Mouse (Mus musculus) regulatory T cell (primary cell): ENCODE measurements around the gene Neurog1.

Experiments
- in situ Hi-C: fragments of 300-600 bp; cut with MboI, MseI; formaldehyde crosslinking; loops from one replicate; pipeline ENCODE4 v1.15.1; 2025; ENCODE audit warnings: high pct_unique_total_duplicates

The Neurog1 gene

DNA sequence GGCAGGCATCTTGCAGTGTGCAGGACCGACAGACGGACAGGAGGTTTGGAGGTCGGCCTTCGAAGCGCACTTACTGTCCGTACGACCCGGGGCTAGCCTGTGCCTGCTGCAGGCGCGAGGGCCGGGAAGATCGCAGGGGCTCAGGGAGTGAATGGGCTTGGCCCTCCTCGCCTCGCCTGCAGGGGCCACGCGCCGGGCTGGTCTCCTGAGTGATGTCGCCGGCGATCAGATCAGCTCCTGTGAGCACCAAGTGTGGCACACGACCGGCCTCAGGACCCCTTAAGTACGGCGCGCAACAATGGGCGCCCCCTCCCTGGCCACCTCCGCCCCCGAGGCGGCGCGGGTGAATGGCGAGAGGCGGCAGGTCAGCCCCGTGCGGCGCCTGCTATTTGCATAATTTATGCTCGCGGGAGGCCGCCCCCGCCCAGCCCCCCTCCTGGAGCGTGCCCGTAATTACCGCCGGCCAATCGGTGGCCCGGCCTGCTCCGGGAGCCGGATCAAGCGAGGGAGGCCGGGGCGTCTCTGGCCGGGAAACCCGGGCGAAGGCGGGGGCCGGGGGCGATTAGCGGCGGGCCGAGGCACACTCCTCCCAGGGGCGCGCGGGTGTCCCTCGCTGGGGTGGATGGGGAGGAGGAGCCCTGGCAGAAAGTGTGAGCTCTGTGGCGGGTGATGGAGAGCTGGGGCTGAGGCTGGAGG is at the start of gene Neurog1:
Gene Neurog1 (minus strand): TSS at position 240 of the 696 bp plus-strand sequence.
- in situ Hi-C loops, result no loop called here

DNA sequence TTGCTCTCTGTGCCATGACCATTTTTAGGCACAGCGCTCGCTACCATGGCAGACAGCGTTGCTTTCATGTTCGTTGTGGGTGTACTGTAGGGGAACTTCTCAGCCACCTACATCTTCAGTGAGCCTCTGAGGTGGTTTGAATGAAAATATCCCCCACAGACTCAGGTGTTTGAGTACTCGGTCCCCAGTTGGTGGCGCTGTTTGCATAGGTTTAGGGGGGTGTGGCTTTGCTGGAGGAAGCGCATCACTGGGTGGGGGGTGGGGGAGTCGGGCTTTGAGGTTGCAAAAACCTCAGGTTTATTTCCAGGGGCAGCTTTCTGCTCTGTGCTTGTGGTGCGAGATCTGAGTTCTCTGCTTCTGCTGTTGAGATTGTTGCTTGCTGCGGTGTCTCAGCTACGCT is 47.4 kb upstream of the Neurog1 start:
- in situ Hi-C loops, result no loop called here

DNA sequence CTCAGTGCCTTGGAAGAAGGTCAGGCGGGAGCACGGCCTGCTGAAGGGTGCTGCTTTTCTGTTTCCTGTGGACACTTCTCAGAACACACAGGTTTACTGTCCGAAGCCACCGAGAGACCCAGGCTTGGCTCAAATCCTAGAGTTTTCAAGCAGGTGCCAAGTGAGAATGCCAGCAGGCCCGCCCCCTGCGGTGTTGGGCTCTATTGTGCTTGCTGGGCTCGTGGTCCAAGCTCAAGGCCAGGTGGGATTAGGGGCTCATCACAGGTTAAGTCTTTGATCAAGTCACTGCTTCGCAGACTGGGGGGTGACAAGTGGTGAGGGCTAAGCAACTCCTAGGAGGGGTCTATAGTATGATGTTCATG is 44.7 kb upstream of the Neurog1 start:
- in situ Hi-C loops, result no loop called here

- in situ Hi-C loops, result no loop called here
Measured at GRCm38 (mm10) chr13:56295943-56296658, 44.1 kb upstream of the Neurog1 start, which contains the start of gene Cxcl14. Cxcl14 (minus strand) TSS chr13:56296551.

- in situ Hi-C loops, result no loop called here
Measured at GRCm38 (mm10) chr13:56295586-56295942, 43.6 kb upstream of the Neurog1 start.

DNA sequence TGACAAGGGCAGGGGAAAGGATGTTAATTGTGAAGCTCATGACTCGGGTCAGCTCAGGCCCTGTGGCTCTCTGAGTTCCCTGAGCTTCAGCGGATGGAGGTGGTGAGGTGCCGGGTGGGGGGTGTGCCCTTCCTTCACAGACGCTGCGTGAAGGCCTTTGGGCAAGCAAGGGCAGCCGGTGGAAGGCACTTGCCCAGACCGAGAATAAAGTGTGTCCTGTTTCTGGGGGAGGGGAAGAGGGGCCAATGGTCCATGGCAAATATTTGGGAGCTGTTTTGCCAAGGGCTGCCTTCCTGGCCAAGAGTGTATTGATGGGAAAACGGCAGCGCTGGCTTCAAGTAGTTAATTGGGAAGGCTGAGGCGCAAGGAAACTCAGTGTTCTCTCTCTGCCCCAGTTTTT is 42.9 kb upstream of the Neurog1 start:
- in situ Hi-C loops, result loop anchor here (5.0 kb wide), 1 partner anchor 137 kb away; no protein-coding TSS in a partner anchor

GRCm38 (mm10) chr13:56289998-56290397 is 38.0 kb upstream of the Neurog1 start:
- in situ Hi-C loops, result loop anchor here (5.0 kb wide), 1 partner anchor 142 kb away; no protein-coding TSS in a partner anchor

DNA sequence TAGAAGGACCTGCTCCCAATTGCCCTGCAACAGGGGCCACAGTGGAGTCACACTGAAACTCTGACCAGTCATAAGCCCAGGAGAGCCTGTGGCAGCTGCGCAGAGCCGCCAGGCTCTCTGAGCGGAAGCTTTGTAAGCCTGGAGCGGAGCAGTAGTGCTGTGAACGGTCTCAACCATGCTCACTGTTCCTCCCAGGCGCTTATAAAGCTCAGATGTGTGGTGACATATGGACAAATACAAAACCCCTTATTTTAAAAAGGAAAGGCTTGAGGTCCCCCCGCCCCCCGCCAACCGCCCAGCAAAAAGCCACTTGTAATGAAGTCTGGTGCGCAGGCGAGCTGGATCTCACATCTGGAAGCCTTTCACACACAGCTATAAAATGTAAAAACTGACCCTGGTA is 37.3 kb upstream of the Neurog1 start:
- in situ Hi-C loops, result no loop called here

DNA sequence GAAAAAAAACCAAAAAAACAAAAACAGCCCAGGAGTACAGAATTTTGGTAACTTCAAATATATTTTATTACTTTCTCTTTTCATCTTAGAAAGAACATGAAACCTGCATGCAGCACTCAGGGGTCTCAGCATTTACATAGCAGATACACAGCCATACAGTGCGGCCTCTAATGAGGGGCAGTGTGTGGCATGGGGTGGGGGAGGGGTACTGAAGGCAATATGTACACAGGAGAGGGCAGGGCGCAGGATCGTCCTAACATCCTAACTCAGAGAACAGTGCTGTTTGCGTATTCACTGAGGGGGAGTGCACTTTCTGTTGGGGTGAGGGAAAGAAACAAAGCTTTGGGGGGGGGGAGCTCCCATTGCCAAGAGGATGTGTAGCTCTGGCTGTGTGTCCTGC is 36.6 kb upstream of the Neurog1 start:
- in situ Hi-C loops, result no loop called here

DNA sequence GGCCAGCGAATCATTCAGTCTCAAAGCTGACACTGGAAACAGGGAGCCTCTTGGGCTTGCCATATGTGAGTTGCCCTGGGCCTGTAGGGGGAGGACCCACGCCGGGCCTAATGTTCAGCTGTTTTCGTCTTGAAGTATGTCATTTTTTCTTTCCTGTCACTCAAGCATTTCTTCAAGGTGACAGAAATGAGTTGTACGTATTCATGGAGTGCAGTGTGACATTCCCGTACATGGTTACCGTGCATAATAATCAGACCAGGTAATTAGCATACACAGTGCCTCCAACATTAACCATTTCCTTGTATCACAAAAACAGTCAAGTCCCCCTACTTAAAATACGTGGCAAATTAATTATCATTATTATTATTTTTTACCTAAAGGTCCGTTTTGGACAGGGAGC is 35.1 kb upstream of the Neurog1 start:
- in situ Hi-C loops, result no loop called here

DNA sequence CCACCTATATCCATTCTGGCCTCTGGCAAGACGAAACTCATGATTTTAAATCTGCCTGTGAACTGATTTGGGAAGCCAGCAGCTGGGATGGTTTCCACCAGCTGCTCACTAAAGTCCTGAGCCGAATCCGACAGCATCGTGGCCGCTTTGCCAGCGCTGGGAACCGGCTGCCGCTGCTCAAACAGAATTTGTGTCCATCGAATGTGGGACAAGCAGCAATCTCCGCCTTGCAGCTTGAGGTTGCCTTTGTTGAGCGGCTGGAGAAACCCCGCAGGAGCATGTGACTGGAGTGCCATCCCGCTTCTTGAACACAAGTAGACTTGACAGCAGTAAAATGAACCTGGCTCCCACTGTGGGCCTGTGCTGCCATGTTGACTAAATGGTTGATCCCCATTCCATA is 31.4 kb upstream of the Neurog1 start:
- in situ Hi-C loops, result no loop called here

- in situ Hi-C loops, result no loop called here
Measured at GRCm38 (mm10) chr13:56280356-56280755, 28.4 kb upstream of the Neurog1 start.

DNA sequence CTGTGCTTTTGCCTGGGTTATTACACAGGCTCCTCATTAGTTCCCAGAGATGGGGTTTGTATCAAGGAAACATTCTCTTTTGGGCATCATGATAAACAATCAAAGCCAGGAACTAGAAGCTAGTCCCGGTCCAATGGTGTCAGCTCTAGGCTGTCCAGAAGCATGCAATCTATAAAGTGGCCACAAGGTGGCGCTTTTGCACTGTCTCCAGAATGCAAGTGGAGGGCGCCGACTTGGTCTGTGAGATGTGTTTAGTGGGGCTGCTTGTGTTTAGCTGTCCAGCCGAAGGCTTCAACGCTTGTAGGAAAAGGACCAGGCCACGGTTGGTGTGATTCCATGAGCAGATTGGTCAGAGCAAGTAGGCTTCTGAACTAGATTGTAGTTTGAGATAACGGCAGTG is 27.5 kb upstream of the Neurog1 start:
- in situ Hi-C loops, result no loop called here

- in situ Hi-C loops, result no loop called here
Measured at GRCm38 (mm10) chr13:56275171-56275570, 23.2 kb upstream of the Neurog1 start.

- in situ Hi-C loops, result no loop called here
Measured at GRCm38 (mm10) chr13:56270124-56270523, 18.2 kb upstream of the Neurog1 start.

GRCm38 (mm10) chr13:56267396-56267795 is 15.4 kb upstream of the Neurog1 start:
- in situ Hi-C loops, result no loop called here

- in situ Hi-C loops, result no loop called here
Measured at GRCm38 (mm10) chr13:56266435-56266834, 14.5 kb upstream of the Neurog1 start.

GRCm38 (mm10) chr13:56265661-56266060 is 13.7 kb upstream of the Neurog1 start:
- in situ Hi-C loops, result no loop called here

DNA sequence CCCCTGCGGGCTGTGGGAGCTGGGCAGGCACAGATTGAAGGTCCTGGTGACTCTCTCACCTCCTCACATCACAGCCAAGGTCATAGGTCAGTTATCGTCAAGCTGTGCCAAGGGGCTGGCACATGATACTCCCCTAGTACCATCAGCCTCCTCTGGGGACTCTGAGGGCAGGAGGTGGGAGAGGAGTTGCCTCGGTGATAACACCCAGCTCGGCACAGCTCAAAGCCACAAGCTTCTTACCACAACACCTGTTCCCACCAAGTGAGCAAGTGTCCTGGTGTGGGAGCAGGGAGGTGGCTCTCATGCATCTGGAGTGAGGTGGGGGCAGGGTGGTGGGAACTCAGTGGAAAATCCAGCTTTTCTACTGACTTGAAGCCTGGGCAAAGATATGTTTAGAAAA is 10.3 kb upstream of the Neurog1 start:
- in situ Hi-C loops, result no loop called here

DNA sequence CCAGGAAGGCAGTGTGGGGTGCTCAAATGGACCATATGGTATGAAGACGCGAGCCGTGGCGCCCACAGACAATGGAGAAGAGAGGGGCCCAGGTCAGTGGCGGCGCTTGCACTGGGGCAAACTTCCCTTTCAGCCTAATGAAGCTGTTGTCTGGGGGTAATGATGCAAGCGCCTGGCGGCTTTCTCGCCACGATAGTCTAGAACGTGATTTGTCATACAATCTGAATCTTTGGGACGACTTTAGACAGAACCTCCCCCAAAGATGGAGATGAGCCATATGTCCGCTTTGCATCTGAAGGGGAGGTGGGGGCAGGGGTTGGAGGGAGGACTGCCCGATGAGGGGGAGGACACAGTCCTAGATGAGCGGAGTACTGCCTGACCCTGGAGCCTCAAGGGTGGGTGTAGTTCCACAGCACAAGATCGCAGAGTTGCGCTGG is 8.4 kb upstream of the Neurog1 start:
- in situ Hi-C loops, result no loop called here

- in situ Hi-C loops, result no loop called here
Measured at GRCm38 (mm10) chr13:56259926-56260250, 7.9 kb upstream of the Neurog1 start.

GRCm38 (mm10) chr13:56259021-56259925 is 7.3 kb upstream of the Neurog1 start:
- in situ Hi-C loops, result no loop called here
